Mouse (Mus musculus): ENCODE results near the gene Sh3d21. TPM values are rescaled to one million over a fixed set of nuclear protein-coding genes. Genes with fewer than 3 reads are reported as not detected.
"Not testable (repeated sequence)": the region's sequence is repeated elsewhere in the genome, so short reads cannot be mapped to it uniquely, and the experiment has no call there.

Sh3d21 gene
- under 1 TPM; 0.62 to 0.83 TPM for total RNA-seq (2021)
- long read RNA-seq, experiment 1, result 0 reads
- long read RNA-seq, experiment 2, result 0 reads

DNA sequence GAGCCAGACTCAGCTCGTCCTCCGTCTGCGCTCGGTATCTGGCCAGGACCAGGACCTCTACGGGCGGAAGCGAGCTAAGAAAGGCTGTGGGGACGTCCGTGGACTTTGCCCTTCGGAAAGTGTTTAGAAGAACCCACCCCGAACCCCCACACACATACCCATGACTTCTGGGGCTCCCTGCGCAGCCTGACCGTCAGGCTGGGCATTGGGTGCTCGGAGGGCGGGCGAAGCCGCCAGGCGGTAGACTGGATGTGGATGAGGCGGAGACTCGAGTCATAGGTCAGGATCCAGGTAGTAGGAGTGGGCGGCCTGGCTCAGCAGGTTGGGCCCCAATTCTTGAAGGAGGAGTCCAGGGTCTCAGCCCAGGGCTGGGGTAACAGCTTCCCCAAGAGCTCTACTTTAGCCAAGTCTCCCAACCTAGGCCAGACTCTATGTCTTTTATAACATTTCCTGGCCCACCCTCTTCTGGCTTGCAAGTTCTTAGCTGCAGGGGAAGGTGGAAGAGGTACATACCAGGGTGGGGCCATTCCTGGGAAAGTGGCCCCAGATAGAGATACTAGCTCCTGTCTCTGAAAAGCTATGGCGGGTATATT, at the start of gene Sh3d21:
Gene Sh3d21, minus strand, starts transcription at position 425 of the 593 bp plus-strand sequence.
- no peak for DNase-seq (ENCODE audit: low spot score)

DNA sequence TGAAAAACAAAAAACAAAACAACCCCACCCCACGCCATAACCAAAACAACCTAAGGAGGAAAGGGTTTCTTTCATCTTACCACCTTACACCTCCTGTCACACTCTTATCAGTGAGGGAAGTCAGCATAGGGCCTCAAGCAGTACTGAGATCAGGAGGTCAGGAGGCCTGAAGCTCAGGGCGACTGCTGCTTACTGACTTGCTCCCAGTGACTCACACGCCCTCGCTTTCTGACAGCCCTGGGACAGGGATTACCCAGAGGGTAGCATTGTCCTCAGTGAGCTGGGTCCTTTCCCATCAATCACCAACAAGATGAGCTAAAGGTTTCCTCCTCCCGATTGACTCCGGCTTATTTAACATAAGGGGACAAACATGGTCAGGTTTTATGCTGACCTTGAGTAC, 43.8 kb upstream of the Sh3d21 start:
- DNase-seq (ENCODE audit: low spot score), result no peak

DNA sequence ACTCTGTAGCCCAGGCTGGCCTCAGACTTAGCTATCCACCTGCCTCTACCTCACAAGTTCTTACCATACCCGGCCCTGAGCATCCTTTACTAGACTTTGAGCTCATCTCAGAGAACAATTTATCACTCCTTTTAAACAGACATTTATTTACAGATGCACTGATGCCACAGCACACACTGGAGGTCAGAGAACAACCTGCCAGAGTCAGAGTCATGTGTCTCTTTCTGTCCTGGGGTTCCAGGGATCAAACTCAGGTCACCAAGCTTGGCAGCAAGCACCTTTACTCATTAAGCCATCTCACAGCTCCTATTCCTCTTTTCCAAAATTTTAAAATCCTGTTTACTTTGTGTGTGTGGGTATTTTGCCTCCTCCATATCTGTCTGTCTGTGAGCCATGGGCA, 42.1 kb upstream of the Sh3d21 start:
- no peak for DNase-seq (ENCODE audit: low spot score)

DNA sequence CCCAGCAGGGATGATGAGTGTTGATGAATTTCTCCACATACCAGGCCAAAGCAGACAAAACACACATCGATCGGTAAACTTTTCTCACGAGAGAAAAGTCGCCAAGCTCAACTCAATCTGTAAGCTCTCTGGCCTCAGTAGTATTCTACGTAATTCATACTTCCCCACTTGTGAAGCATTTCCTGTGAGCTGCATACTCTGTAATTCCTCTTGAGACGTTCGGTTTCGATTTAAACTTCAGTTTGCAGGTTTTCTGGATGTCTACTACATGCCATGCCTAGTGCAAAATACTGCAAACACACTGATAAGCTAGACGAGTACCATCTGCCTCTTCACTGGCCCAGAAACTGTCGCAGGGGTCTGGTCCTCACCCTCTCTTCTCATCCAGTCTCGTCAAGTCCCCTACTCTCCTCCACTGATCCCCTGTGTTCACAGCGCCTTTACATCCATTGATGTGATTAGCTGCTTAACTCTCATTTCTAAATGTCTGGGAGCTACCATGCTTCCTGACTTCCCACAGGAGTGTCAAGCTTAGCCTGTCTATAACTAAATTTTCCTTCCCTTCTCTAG, 41.5 kb upstream of the Sh3d21 start:
- no peak for DNase-seq (ENCODE audit: low spot score)

DNA sequence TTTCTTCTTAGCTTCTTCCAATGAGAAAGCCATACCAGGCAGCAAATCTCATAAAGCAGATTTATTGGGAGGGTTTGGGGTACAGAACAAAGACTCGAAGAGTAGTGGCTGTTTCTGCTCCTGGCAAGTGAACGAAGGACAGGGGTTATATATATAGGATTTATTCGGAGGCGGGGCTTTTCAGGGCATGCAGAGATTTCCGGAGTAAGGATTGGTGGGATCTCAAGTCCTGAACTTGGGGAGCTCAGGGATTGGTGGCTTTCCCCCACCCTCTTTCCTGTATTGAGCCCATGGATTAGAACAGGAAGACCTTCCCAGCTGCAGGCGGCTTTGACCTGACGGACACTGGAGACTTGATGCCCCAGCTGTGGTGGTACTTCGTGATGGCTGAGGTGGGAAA, 40.7 kb upstream of the Sh3d21 start:
- DNase-seq (ENCODE audit: low spot score), result no peak

DNA sequence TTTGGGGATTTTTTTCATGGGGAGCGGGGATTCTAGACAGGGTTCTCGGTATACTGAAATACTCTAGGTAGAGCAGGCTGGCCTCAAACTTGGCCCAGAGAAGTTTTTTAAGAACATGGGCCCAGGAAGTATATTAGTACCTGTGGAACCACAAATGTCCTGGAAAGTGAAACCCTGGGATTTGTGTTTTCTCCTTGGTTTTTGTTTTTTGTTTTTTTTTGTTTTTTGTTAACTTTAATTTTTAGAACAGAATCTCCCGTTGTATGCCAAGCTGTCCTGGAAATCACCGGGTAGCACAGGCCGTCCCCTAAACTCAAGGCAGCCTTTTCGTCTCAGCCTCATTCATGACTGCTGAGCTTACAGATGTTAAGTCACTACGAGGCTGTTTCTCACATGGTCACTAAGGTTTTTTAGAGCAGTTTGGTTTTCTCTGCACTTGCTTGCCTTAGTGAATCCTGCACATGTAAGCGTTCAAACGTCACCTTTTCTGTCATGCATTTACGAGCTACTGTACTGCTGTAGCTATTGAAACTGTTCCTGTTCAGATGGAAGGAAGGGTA, 40.1 kb upstream of the Sh3d21 start:
- no peak for DNase-seq (ENCODE audit: low spot score)

DNA sequence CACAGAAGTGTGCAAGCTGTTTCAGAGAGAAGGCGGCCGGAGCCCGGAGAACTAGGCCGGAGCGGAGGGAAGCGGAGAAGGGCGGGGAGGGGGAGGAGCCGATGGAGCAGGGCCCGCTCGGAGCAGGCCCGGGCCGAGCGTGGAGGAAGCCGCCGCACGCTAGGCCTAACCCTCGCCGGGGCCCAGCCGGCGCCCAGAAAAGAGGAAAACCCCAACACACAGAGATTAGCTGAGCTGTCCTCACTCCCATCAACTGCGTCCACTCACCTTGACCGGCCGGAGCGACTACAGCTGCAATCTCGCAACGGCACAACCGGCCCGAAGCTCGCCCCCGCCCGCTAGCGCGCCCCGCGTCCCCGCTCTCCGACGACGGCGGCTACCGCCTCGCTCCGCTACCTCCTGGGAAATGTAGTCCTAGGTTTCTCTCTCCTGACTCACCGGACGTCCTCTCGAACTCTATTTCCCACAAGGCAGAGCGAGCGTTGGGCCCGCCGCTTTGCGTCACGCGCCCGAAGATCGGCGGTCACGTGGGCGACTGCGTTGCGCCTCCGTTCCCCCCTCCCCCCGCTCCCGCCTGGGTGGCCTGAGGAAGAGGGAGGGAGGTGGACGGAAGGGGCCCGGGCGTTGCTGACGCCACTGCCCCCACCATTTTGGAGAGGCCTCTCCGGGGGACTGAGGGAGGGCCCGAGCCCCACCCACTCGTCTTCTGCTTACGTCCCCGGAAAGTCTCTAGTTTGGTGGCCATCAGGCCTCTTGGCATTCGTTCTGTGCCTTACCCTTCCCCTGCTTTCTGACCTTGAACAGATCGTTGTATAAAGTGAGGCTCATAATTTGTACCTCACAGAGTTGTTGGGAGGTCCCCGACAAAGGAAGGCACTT, 39.3 kb upstream of the Sh3d21 start, which contains the start of gene Thrap3:
Gene Thrap3, minus strand, starts transcription at position 458 of the 879 bp plus-strand sequence.
- DNase-seq (ENCODE audit: low spot score), result peak; percentile 99

DNA sequence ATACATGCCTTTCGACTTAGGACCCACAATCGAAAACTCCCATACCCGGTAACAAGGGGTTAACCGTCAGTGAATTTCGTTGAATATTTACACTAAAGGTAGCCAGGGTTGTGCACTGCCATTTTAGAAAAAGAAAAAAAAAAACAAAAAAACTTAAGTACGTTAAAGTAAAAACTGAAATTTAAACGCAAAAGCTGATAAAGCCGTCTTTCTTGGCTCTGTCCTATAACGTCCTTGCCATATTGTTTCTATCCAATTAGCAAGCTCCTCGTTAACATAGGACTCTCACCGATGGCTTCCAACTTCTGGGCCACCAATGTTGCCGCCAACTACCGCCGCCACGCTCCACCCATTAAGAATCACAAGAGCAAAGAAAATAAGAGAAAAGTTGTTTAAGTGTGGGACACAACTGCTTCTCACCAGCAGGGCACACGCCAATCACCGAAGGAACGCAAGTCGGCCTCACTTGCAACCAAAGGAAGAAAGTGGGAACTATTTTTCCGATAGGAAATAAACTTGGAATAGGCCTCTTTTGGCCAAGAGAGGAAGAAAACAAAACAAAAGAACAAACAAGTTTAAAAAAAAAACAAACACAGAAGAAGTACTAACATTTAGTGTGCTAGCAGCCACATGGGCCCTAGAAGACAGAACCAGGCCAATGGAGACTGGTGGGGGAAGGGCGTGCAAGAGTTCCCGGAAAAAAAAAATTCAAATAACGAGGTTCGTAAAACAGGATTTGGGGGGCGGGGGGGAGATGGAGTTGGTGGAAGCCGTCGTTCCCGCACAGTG, 38.4 kb upstream of the Sh3d21 start:
- no peak for DNase-seq (ENCODE audit: low spot score)

DNA sequence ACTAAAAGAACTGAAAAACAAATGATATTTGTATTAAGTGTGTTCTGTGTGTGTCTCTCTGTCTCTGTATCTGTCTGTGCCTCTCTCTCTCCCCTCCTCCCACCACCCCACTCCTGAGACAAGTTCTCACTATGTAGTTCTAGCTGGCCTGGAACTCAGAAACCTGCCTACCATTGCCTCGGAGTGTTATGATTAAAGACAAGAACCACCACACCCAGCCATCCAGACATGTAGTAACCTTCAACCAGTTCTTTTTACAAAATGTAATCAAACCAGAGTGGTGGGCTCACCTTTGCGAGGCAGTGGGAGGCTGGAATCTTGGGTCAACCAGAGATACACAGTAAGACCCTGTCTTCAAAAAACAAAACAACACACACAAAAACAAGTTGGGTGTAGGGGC, 37.4 kb upstream of the Sh3d21 start:
- no peak for DNase-seq (ENCODE audit: low spot score)

DNA sequence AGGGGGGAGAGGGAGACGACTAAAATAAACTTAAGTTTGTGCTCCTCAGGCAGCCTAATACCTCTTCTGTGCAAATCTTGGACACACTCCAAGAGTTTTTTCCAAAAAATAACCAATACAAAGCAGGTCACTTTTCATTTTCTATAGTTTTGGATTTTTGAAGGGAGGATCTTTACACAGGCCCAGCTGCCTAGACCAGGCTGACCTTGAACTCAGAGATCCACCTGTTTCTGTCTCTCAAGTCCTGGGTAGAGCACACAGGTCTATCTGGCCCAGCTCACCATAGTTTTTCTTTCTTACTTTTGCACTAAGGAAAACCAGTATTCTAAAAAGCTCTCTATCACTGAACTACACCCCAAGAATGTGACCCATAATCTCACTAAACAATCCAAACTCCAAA, 36.7 kb upstream of the Sh3d21 start:
- no peak for DNase-seq (ENCODE audit: low spot score)

DNA sequence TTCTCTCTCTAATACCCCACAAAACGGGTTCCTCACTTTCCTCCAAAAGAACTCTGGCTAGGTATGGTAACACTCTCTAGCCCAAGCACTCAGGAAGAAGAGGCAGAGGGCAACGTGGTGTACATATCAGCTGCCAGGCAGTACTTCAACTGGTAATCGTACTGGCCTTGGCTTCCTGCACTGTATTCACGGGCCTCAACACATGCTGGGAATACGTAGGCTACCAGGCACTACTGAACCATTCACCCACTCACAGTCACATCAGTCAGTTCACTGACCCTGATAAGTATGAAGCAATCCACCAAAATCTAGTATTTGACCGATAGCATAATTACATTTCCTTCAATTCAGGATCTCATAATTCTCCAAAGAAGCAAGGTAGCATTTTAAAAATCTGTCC, 36.3 kb upstream of the Sh3d21 start:
- DNase-seq (ENCODE audit: low spot score), result peak; percentile 31

DNA sequence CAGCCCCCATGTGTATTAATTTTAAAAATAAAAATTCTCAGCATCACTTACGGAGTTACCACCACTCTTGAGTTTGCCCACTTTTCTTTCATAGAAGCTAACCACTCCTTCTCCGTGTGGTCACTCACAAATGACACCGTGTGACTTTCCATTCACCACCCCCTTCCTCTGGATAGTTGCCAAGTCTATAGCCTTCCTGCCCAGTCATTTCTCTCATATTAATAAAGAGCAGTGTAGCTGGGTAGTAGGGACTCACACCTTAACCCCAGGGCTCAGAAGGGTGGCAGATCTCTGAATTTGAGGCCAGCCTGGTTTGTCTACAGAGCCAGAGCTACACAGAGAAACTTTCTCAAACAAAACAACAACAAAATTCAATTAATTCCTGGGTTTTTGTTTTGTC, 34.2 kb upstream of the Sh3d21 start:
- DNase-seq (ENCODE audit: low spot score), result no peak

DNA sequence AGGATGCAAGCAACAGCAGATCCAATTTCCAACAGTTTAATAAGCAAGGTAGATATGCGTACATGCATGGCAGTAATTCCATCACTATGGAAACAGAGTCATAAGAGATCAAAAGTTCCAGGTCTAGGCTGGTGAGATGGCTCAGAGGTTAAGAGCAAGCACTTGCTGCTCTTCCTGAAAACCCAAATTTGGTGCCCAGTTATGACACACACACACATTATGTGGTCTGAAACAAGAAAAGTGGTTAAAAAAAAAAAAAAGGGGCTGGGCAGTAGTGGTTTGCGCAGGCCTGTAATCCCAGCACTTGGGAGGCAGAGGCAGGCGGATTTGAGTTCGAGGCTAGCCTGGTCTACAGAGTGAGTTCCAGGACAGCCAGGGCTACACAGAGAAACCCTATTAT, 31.6 kb upstream of the Sh3d21 start:
- no peak for DNase-seq (ENCODE audit: low spot score)

DNA sequence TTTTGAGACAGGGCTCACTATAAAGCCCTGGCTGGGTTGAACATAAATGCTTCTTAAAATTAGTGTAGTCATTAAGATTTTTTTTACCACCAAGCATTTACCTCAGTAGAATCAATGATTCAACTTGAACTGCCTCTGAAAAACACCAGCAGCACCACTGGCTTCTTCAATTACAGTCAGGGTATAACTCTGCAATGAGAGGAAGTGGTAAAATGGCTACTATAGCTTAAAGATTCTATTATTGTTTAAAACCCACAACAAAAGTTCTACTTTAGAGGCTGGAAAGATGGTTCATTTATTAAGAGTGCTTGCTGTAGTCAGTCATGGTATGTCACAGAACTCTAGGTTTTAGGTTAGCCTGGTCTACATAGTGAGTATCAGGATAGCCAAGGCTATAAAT, 30.9 kb upstream of the Sh3d21 start:
- no peak for DNase-seq (ENCODE audit: low spot score)

DNA sequence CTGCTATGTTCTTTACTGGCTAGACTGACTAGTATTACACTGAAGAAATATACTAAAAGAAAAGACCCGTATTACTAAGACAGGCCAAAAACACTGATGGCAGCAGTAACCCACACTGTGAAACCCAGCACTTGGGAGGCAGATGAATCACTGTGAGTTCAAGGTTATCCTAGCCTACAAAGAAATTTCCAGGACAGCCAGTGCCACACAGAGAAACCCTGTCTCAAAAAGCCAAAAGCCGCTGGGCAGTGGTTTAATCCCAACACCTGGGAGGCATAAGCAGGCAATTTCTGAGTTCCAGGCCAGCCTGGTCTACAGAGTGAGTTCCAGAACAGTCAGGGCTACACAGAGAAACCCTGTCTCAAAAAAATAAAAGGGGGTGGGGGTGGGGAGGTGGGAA, 27.3 kb upstream of the Sh3d21 start:
- DNase-seq (ENCODE audit: low spot score), result no peak

DNA sequence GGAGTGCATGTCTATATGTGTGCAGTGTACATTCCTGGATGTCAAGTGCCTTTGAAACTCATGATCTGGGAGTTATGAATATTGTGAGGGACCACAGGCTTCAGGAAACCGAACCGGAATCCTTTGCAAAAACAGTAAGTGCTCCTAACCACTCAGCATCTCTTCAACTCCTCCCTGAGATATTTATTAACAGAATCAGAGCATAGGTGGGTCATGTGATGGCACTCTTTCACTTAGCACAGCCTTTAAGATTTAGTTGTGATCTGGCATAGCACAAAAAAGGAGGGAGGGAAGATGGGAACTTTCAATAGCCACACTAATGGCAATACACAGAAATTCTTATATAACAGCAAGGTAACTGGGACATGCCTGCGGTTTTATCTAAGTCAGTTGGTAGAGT, 23.8 kb upstream of the Sh3d21 start:
- no peak for DNase-seq (ENCODE audit: low spot score)

DNA sequence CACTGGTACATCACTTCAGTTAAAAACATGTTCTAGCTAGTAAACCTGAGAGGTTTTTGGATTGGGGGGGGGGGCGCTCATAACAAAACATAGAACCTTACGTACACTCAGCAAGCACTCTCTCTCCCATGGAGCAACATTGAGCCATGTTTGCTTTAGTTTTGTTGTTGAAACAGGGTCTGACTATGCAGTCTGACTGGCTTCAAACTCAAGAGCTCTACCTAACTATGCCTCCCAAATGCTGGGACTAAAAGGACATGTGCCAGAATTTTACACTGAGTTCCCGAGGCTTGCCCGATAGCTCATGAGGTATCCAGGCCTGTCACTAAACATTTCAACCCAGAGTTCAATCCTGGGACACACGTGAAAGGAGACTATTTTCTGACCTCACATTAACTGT, 19.7 kb upstream of the Sh3d21 start:
- no peak for DNase-seq (ENCODE audit: low spot score)

DNA sequence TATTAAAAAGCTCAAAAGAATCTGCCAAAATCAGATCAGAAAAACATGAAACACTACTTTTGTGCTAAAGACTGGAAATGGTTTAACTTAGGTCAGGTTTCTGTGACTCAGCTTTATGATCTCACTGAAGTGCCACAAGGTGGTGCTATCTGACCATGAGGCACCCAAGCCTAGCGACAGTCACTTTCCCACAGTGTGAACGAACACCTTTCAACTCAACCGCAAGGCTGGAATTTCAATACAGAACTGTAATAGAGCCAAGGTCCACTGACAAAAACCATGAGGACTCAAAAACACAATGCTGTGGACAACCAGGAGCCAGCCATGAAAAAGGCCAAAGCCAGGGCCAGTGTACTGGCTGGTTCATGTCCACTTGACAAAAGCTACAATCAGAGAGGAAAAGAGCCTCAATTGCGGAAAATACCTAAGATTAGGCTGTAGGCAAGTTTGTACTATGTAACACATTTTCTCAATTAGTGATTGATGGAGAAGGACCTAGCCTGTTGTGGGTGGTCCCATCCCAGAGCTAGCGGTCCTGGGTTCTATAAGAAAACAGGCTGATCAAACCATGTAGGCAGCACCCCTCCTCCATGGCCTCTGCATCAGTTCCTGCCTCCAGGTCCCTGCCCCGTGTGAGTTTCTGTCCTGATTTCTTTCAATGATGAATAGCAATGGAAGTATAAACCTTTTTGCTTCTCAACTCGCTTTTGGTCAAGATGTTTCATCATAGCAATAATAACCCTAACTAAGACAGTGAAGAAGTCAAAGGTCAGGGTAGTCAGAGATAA, 18.1 kb upstream of the Sh3d21 start:
- peak; percentile 64 for DNase-seq (ENCODE audit: low spot score)

DNA sequence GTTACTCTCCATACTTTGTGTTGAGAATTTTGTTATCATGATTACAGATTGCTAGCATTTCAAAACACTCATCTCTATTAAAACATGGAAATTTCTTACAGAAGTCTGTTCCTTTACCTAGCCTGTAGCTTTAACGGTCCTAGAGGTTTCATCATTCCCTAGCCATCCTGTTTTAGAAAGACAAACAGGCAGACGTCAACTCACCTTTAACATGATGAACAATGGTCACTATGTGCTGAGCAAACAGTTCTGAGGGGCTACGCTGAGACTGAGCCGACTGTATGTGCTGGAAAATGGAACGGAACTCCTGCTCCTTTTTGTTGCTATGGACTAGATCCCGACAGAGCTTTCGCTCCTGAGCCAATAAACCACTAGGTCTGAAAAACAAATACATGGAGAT, 12.7 kb upstream of the Sh3d21 start:
- DNase-seq (ENCODE audit: low spot score), result not testable (repeated sequence)

DNA sequence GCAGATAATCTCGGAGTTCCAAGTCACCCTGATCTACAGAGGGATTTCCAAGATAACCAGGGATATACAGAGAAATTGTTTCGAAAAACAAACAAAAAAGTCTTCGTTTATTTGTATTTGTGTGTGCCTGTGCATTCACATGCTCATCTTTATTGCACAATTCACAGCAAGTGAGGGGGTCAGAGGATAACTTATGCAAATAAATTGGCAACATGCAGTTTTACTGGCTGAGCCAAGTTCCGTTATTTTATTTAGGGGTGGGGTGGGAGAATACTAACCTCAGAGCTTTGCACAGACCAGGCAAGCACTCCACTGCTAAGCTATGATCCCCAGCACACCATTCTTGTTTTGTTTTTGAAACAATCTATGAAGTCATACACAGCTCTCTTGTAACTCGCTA, 10.5 kb upstream of the Sh3d21 start:
- no peak for DNase-seq (ENCODE audit: low spot score)

DNA sequence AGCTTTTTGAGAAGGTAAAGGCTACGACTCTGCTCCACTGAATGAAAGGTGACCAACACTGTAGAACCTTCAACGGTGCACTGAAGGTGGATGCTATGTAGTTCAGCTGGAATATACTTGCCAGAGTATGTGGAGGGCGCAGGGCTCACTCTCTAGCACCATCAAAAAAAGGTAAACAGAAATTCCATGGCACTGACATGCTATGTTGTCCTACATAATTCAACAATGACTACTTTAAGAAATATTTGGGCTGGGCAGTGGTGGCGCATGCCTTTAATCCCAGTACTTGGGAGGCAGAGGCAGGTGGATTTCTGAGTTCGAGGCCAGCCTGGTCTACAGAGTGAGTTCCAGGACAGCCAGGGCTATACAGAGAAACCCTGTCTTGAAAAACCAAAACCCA, 7.4 kb upstream of the Sh3d21 start:
- not testable (repeated sequence) for DNase-seq (ENCODE audit: low spot score)
